Mouse (Mus musculus) MEL (cell line): ENCODE measurements at regions not wholly inside any gene's neighbourhood (a gene's known extent, or its start where the extent isn't known, plus 50 kb on each side); places are given as distances from the start of the nearest gene placed in this dataset.

Experiments used
- DNase-seq: peaks from one replicate; pipeline ENCODE4 v3.0.0; 2011; ENCODE audit warnings: low read depth, low spot score
- H3K27ac ChIP-seq: 2 replicates; pipeline ENCODE4 v1.5.1; 2012; ENCODE audit warnings: low read depth, mild to moderate bottlenecking, control low read depth, low read length, moderate library complexity; ENCODE audit not compliant: control insufficient read depth
- H3K27me3 ChIP-seq, 2 experiments: fragments of 150-350 bp in 1 of 2; sonication (generic) in 1 of 2; 2 replicates each; pipeline ENCODE4 v1.6.1; 2012; ENCODE audit warnings: low read length in 2 of 2, mild to moderate bottlenecking in 2 of 2, improper control_type of control experiment in 1 of 2, moderate library complexity in 1 of 2; ENCODE audit not compliant: insufficient read depth in 2 of 2, control insufficient read depth in 1 of 2
- H3K36me3 ChIP-seq, 2 experiments: 2 replicates each; pipeline ENCODE4 v1.6.1; 2012 to 2014; ENCODE audit warnings: low read length in 2 of 2, improper control_type of control experiment in 1 of 2, inconsistent platforms in 1 of 2, mild to moderate bottlenecking in 1 of 2; ENCODE audit not compliant: insufficient read depth in 2 of 2, control insufficient read depth in 1 of 2
- H3K4me1 ChIP-seq, 2 experiments: fragments of 150-350 bp in 1 of 2; sonication (generic) in 1 of 2; 2 replicates each; pipeline ENCODE4 v1.6.1; 2012; ENCODE audit warnings: low read length in 2 of 2, improper control_type of control experiment in 1 of 2, mild to moderate bottlenecking in 1 of 2; ENCODE audit not compliant: insufficient read depth in 2 of 2, control insufficient read depth in 1 of 2
- H3K4me3 ChIP-seq, 2 experiments: fragments of 150-350 bp in 1 of 2; sonication (generic) in 1 of 2; 2 replicates each; pipeline ENCODE4 v1.5.1; 2012; ENCODE audit warnings: low read depth in 2 of 2, low read length in 2 of 2, mild to moderate bottlenecking in 2 of 2, moderate library complexity in 2 of 2, control low read depth in 1 of 2, improper control_type of control experiment in 1 of 2; ENCODE audit not compliant: control insufficient read depth in 1 of 2, insufficient read depth in 1 of 2
- H3K79me2 ChIP-seq: 2 replicates; pipeline ENCODE4 v1.6.1; 2012; ENCODE audit warnings: mild to moderate bottlenecking, low read length, moderate library complexity; ENCODE audit not compliant: control insufficient read depth, poor library complexity, insufficient read depth
- H3K9ac ChIP-seq: 2 replicates; pipeline ENCODE4 v1.6.1; 2012; ENCODE audit warnings: low read depth, mild to moderate bottlenecking, control low read depth, low read length, moderate library complexity; ENCODE audit not compliant: control insufficient read depth, poor library complexity, severe bottlenecking
- H3K9me3 ChIP-seq: fragments of 150-350 bp; sonication (generic); replicated peaks from 2 replicates; pipeline ENCODE4 v1.6.1; 2012; ENCODE audit warnings: mild to moderate bottlenecking, low read length, improper control_type of control experiment, moderate library complexity; ENCODE audit not compliant: insufficient read depth
- BHLHE40 ChIP-seq: IDR thresholded peaks from 2 replicates; pipeline ENCODE4 v1.6.1; 2012; ENCODE audit warnings: low read depth, mild to moderate bottlenecking, inconsistent platforms, low read length, improper control_type of control experiment, borderline replicate concordance
- E2F4 ChIP-seq: IDR thresholded peaks from 2 replicates; pipeline ENCODE4 v1.6.1; 2011; ENCODE audit warnings: low read depth, low read length, improper control_type of control experiment, borderline replicate concordance
- EP300 ChIP-seq, 2 experiments: IDR thresholded peaks; 2 replicates each; pipeline ENCODE4 v1.6.1; 2011; ENCODE audit warnings: improper control_type of control experiment in 2 of 2, low read length in 2 of 2, low read depth in 1 of 2, mild to moderate bottlenecking in 1 of 2
- GATA1 ChIP-seq: IDR thresholded peaks from 2 replicates; pipeline ENCODE4 v1.6.1; 2011; ENCODE audit warnings: low read depth, low read length, improper control_type of control experiment
- HCFC1 ChIP-seq: IDR thresholded peaks from 2 replicates; pipeline ENCODE4 v1.6.1; 2012; ENCODE audit warnings: low read depth, mild to moderate bottlenecking, inconsistent platforms, low read length, improper control_type of control experiment, moderate library complexity
- JUND ChIP-seq: IDR thresholded peaks from 2 replicates; pipeline ENCODE4 v1.6.1; 2011; ENCODE audit warnings: low read depth, mild to moderate bottlenecking, improper control_type of control experiment, low read length
- MAX ChIP-seq: IDR thresholded peaks from 2 replicates; pipeline ENCODE4 v1.6.1; 2011; ENCODE audit warnings: low read length, improper control_type of control experiment
- MEF2A ChIP-seq: IDR thresholded peaks from 2 replicates; pipeline ENCODE4 v1.6.1; 2014; ENCODE audit warnings: low read depth, mild to moderate bottlenecking, inconsistent platforms, low read length, improper control_type of control experiment; ENCODE audit not compliant: poor library complexity, insufficient replicate concordance, severe bottlenecking; ENCODE audit errors: extremely low read depth
- MXI1 ChIP-seq: IDR thresholded peaks from 2 replicates; pipeline ENCODE4 v1.6.1; 2011; ENCODE audit warnings: mild to moderate bottlenecking, low read depth, low read length, improper control_type of control experiment
- MYB ChIP-seq: IDR thresholded peaks from 2 replicates; pipeline ENCODE4 v1.6.1; 2011; ENCODE audit warnings: mild to moderate bottlenecking, low read depth, low read length, improper control_type of control experiment
- MYC ChIP-seq: IDR thresholded peaks from 2 replicates; pipeline ENCODE4 v1.6.1; 2011; ENCODE audit warnings: low read depth, mild to moderate bottlenecking, low read length, improper control_type of control experiment, moderate library complexity
- NRF1 ChIP-seq: IDR thresholded peaks from 2 replicates; pipeline ENCODE4 v1.6.1; 2014; ENCODE audit warnings: low read depth, mild to moderate bottlenecking, inconsistent platforms, low read length, improper control_type of control experiment, moderate library complexity; ENCODE audit not compliant: poor library complexity, insufficient read depth, severe bottlenecking
- POLR2A ChIP-seq, 2 experiments: IDR thresholded peaks; 2 replicates each; pipeline ENCODE4 v1.6.1; 2011 to 2012; ENCODE audit warnings: low read length in 2 of 2, mild to moderate bottlenecking in 2 of 2, control low read depth in 1 of 2, improper control_type of control experiment in 1 of 2, low read depth in 1 of 2, moderate library complexity in 1 of 2; ENCODE audit not compliant: control insufficient read depth in 1 of 2, insufficient read depth in 1 of 2, poor library complexity in 1 of 2
- POLR2AphosphoS2 ChIP-seq: IDR thresholded peaks from 2 replicates; pipeline ENCODE4 v1.6.1; 2011; ENCODE audit warnings: low read length, improper control_type of control experiment
- POLR2AphosphoS5 ChIP-seq: IDR thresholded peaks from 2 replicates; pipeline ENCODE4 v1.6.1; 2012; ENCODE audit warnings: low read depth, borderline replicate concordance, mild to moderate bottlenecking, inconsistent platforms, low read length, moderate library complexity, mixed read lengths
- RAD21 ChIP-seq: IDR thresholded peaks from 2 replicates; pipeline ENCODE4 v1.6.1; 2011; ENCODE audit warnings: mild to moderate bottlenecking, low read depth, low read length, improper control_type of control experiment
- SIN3A ChIP-seq: IDR thresholded peaks from 2 replicates; pipeline ENCODE4 v1.6.1; 2012; ENCODE audit warnings: low read length, improper control_type of control experiment, inconsistent platforms
- UBTF ChIP-seq: IDR thresholded peaks from 2 replicates; pipeline ENCODE4 v1.6.1; 2012; ENCODE audit warnings: low read depth, mild to moderate bottlenecking, inconsistent platforms, low read length, improper control_type of control experiment, moderate library complexity, borderline replicate concordance; ENCODE audit not compliant: insufficient read depth
- USF1 ChIP-seq: IDR thresholded peaks from 2 replicates; pipeline ENCODE4 v1.6.1; 2014; ENCODE audit warnings: low read depth, mild to moderate bottlenecking, inconsistent platforms, low read length, improper control_type of control experiment, moderate library complexity
- USF2 ChIP-seq, 2 experiments: IDR thresholded peaks; 2 replicates each; pipeline ENCODE4 v1.6.1; 2011 to 2012; ENCODE audit warnings: improper control_type of control experiment in 2 of 2, low read length in 2 of 2, borderline replicate concordance in 1 of 2, inconsistent platforms in 1 of 2, low read depth in 1 of 2, mild to moderate bottlenecking in 1 of 2; ENCODE audit not compliant: insufficient read depth in 1 of 2
- ZC3H11A ChIP-seq: IDR thresholded peaks from 2 replicates; pipeline ENCODE4 v1.6.1; 2012; ENCODE audit warnings: low read depth, mild to moderate bottlenecking, inconsistent platforms, low read length, improper control_type of control experiment
- ZMIZ1 ChIP-seq: IDR thresholded peaks from 2 replicates; pipeline ENCODE4 v1.6.1; 2012; ENCODE audit warnings: low read depth, mild to moderate bottlenecking, inconsistent platforms, low read length, improper control_type of control experiment, moderate library complexity

GRCm38 (mm10) chr1:51632851-51633250 is 154.6 kb upstream of the Nabp1 start:
- no peak for TF ChIP-seq JUND
- no peak for TF ChIP-seq MYC
- no peak for TF ChIP-seq ZMIZ1
- TF ChIP-seq ZC3H11A: no peak
- no peak for TF ChIP-seq GATA1
- TF ChIP-seq SIN3A: no peak
- TF ChIP-seq USF2 (IDR thresholded peaks at IDR 0.05; ENCODE audit: borderline replicate concordance in 1 of 2, insufficient read depth in 1 of 2, low read depth in 1 of 2, low read length in 2 of 2): no peak
- TF ChIP-seq MEF2A: no peak
- no peak for TF ChIP-seq MYB
- TF ChIP-seq UBTF: no peak
- DNase-seq: no peak
- H3K79me2 ChIP-seq: no peaks in the 10 kb centered on the region
- H3K4me1 ChIP-seq: no peaks in the 10 kb centered on the region
- no peak overlapping the region for H3K4me3 ChIP-seq
- no peaks in the 10 kb centered on the region for H3K36me3 ChIP-seq
- no peak overlapping the region for H3K27ac ChIP-seq
- no peaks in the 10 kb centered on the region for H3K9me3 ChIP-seq
- H3K27me3 ChIP-seq: no peaks in the 10 kb centered on the region
- no peak overlapping the region for H3K9ac ChIP-seq

GRCm38 (mm10) chr1:51629848-51630247 is 151.6 kb upstream of the Nabp1 start:
- Histone ChIP-seq H3K4me3 (no peak overlapping the region), H3K36me3 (no peaks in the 10 kb centered on the region), H3K27ac (no peak overlapping the region), H3K4me1 (no peaks in the 10 kb centered on the region), H3K9me3 (no peaks in the 10 kb centered on the region), H3K27me3 (no peaks in the 10 kb centered on the region; a peak in 1 of 4 replicates), H3K79me2 (no peaks in the 10 kb centered on the region), H3K9ac (no peak overlapping the region)
- no peak for TF ChIP-seq POLR2A (IDR thresholded peaks at IDR 0.05; ENCODE audit: control insufficient read depth in 1 of 2, insufficient read depth in 1 of 2, low read depth in 1 of 2, low read length in 2 of 2, poor library complexity in 1 of 2)
- TF ChIP-seq UBTF: no peak
- no peak for TF ChIP-seq NRF1
- no peak for TF ChIP-seq MXI1
- TF ChIP-seq SIN3A: no peak
- TF ChIP-seq MYB: no peak
- no peak for TF ChIP-seq MAX
- no peak for TF ChIP-seq E2F4
- no peak for TF ChIP-seq MYC
- TF ChIP-seq ZMIZ1: no peak
- no peak for TF ChIP-seq HCFC1
- no peak for TF ChIP-seq RAD21
- TF ChIP-seq POLR2AphosphoS5: no peak
- no peak for TF ChIP-seq GATA1
- no peak for TF ChIP-seq EP300 (IDR thresholded peaks at IDR 0.05; ENCODE audit: low read depth in 1 of 2, low read length in 2 of 2)
- TF ChIP-seq BHLHE40: no peak
- no peak for TF ChIP-seq USF1
- no peak for TF ChIP-seq POLR2AphosphoS2
- no peak for DNase-seq
